Mouse (Mus musculus): ENCODE results near the gene 9330182O14Rik. TPM values are rescaled to one million over a fixed set of nuclear protein-coding genes. Genes with fewer than 3 reads are reported as not detected.

9330182O14Rik gene
- not detected for polyA plus RNA-seq (2017; shearing (Covaris generic))

GRCm38 (mm10) chr15:40134152-40134792 is at the start of gene 9330182O14Rik:
TSS of gene 9330182O14Rik (plus strand) at chr15:40134365.

Data from CD4-positive, CD25-positive, alpha-beta regulatory T cell (primary cell).